Mouse (Mus musculus) layer of hippocampus, postnatal 14 days (tissue): ENCODE results near the gene Brms1. TPM values are rescaled to one million over a fixed set of nuclear protein-coding genes. Genes with fewer than 3 reads are reported as not detected.
"Not testable (repeated sequence)": the region's sequence is repeated elsewhere in the genome, so short reads cannot be mapped to it uniquely, and the experiment has no call there.

ENCODE experiments used
- DNase-seq, 2 experiments: peaks; one replicate each; pipeline ENCODE4 v3.0.0; 2021 to 2022; ENCODE audit warnings: low spot score in 2 of 2, mixed read lengths in 1 of 2
- total RNA-seq, 2 experiments: library from RNA; stranded (reverse); gene quantifications; 2 replicates each; pipeline ENCODE4 v1.2.3; 2021

Gene Brms1
- total RNA-seq, 2 experiments from 2014 or later = 10.8 to 12.9 TPM

- DNase-seq = no peak
Measured at GRCm38 (mm10) chr19:5085145-5085863, 44.1 kb downstream of the Brms1 start, which contains the start of gene Tmem151a. Tmem151a (minus strand) TSS chr19:5085531.

- DNase-seq = not testable (repeated sequence)
Measured at GRCm38 (mm10) chr19:5086533-5086932, 45.4 kb downstream of the Brms1 start.

- DNase-seq = peak; percentile 94 to 99
Measured at GRCm38 (mm10) chr19:5087884-5088728, 47.0 kb downstream of the Brms1 start, which contains the start of gene Yif1a. Yif1a (plus strand) TSS chr19:5088538.

- DNase-seq = no peak
Measured at GRCm38 (mm10) chr19:5089324-5089723, 48.2 kb downstream of the Brms1 start.

- DNase-seq = no peak
Measured at GRCm38 (mm10) chr19:5092083-5092482, 50.9 kb downstream of the Brms1 start.

- no peak for DNase-seq
Measured at GRCm38 (mm10) chr19:5093481-5094242, 52.5 kb downstream of the Brms1 start.

GRCm38 (mm10) chr19:5094243-5094632, 53.1 kb downstream of the Brms1 start:
- DNase-seq = peak; percentile 97 to 98

GRCm38 (mm10) chr19:5094746-5095417, 53.7 kb downstream of the Brms1 start:
- DNase-seq = peak in 1 of 2 experiments; percentile 74

- peak; percentile 80 to 93 for DNase-seq
Measured at GRCm38 (mm10) chr19:5095887-5096474, 54.8 kb downstream of the Brms1 start.

GRCm38 (mm10) chr19:5097521-5098362, 56.6 kb downstream of the Brms1 start:
- DNase-seq = no peak

GRCm38 (mm10) chr19:5098363-5099143, 57.4 kb downstream of the Brms1 start, which contains the start of gene Cnih2:
Cnih2 (minus strand) TSS chr19:5098521.
- peak in 1 of 2 experiments; percentile 71 for DNase-seq

Other genes with a start within 250 kb of the Brms1 start
- gene Rbm4, start 247.5 kb upstream of the Brms1 start, total RNA-seq = 10 to 100 TPM; 72.9 to 74.7 TPM
- 10 to 100 TPM; 19.9 to 21.4 TPM for gene Gm21992, start 229.7 kb upstream of the Brms1 start, total RNA-seq
- gene Rbm14, start 229.7 kb upstream of the Brms1 start, total RNA-seq = 10 to 100 TPM; 56.1 to 57.2 TPM
- 10 to 100 TPM; 42.6 to 43.6 TPM for gene Ccs, start 202.0 kb upstream of the Brms1 start, total RNA-seq
- gene Ccdc87, start 202.0 kb upstream of the Brms1 start, total RNA-seq = 1 to 10 TPM; 2.0 TPM
- gene Ctsf, start 186.2 kb upstream of the Brms1 start, total RNA-seq = 100 to 1,000 TPM; 103 to 125 TPM
- gene Actn3, start 163.4 kb upstream of the Brms1 start, total RNA-seq = 1 to 10 TPM; 1.1 to 1.7 TPM
- gene Zdhhc24, start 162.7 kb upstream of the Brms1 start, total RNA-seq = 10 to 100 TPM; 25.9 to 26.8 TPM
- 10 to 100 TPM; 38.4 TPM for gene Bbs1, start 134.7 kb upstream of the Brms1 start, total RNA-seq
- 10 to 100 TPM; 50.2 to 52.0 TPM for gene Dpp3, start 113.1 kb upstream of the Brms1 start, total RNA-seq
- gene Peli3, start 98.2 kb upstream of the Brms1 start, total RNA-seq = 10 to 100 TPM; 16.3 to 16.8 TPM
- gene Mrpl11, start 79.2 kb upstream of the Brms1 start, total RNA-seq = 10 to 100 TPM; 58.9 to 60.7 TPM
- gene Npas4, start 51.0 kb upstream of the Brms1 start, total RNA-seq = 10 to 100 TPM in 1 of 2 experiments, 1 to 10 TPM in 1; 5.1 to 10.5 TPM
- 10 to 100 TPM; 16.8 to 17.3 TPM for gene Slc29a2, start 17.5 kb upstream of the Brms1 start, total RNA-seq
- gene B4gat1, start 2.5 kb upstream of the Brms1 start, total RNA-seq = 100 to 1,000 TPM; 124 to 127 TPM
- 10 to 100 TPM in 1 of 2 experiments, 1 to 10 TPM in 1; 5.9 to 10.6 TPM for gene AC124502.3, start 2.5 kb upstream of the Brms1 start, total RNA-seq
- gene Rin1, start 9.1 kb downstream of the Brms1 start, total RNA-seq = 10 to 100 TPM; 68.7 to 72.6 TPM
- 1 to 10 TPM; 6.5 to 7.7 TPM for gene Cd248, start 26.7 kb downstream of the Brms1 start, total RNA-seq
- 100 to 1,000 TPM; 133 to 135 TPM for gene Tmem151a, start 44.2 kb downstream of the Brms1 start, total RNA-seq
- gene Yif1a, start 47.2 kb downstream of the Brms1 start, total RNA-seq = 10 to 100 TPM; 25.8 to 28.0 TPM
- 100 to 1,000 TPM; 783 to 856 TPM for gene Cnih2, start 57.2 kb downstream of the Brms1 start, total RNA-seq
- gene Rab1b, start 65.7 kb downstream of the Brms1 start, total RNA-seq = 100 to 1,000 TPM; 177 to 181 TPM
- gene Klc2, start 77.2 kb downstream of the Brms1 start, total RNA-seq = 100 to 1,000 TPM; 193 to 211 TPM
- 10 to 100 TPM; 59.6 to 63.9 TPM for gene Pacs1, start 231.8 kb downstream of the Brms1 start, total RNA-seq